Mouse (Mus musculus) CH12.LX (cell line): ENCODE results near the gene Tbrg4.

ENCODE experiments used
- CTCF ChIP-seq, 2 experiments: IDR thresholded peaks in 1 of 2; conservative IDR thresholded peaks in 1 of 2; 2 replicates each; pipeline ENCODE4 v1.5.1; 2011 to 2012; ENCODE audit warnings: low read depth in 2 of 2, low read length in 2 of 2, improper control_type of control experiment in 1 of 2, inconsistent platforms in 1 of 2, mild to moderate bottlenecking in 1 of 2, moderate library complexity in 1 of 2
- EP300 ChIP-seq: IDR thresholded peaks from 2 replicates; pipeline ENCODE4 v1.6.1; 2011; ENCODE audit warnings: low read length, improper control_type of control experiment
- KAT2A ChIP-seq: IDR thresholded peaks from 2 replicates; pipeline ENCODE4 v1.6.1; 2012; ENCODE audit warnings: low read length, improper control_type of control experiment, inconsistent platforms; ENCODE audit not compliant: insufficient replicate concordance
- POLR2A ChIP-seq: IDR thresholded peaks from 2 replicates; pipeline ENCODE4 v1.6.1; 2011; ENCODE audit warnings: low read depth, mild to moderate bottlenecking, improper control_type of control experiment, low read length
- POLR2AphosphoS2 ChIP-seq: IDR thresholded peaks from 2 replicates; pipeline ENCODE4 v1.6.1; 2011; ENCODE audit warnings: low read depth, low read length, improper control_type of control experiment
- SIN3A ChIP-seq: IDR thresholded peaks from 2 replicates; pipeline ENCODE4 v1.6.1; 2012; ENCODE audit warnings: low read length, improper control_type of control experiment, inconsistent platforms

GRCm38 (mm10) chr11:6605021-6605481, 20.8 kb downstream of the Tbrg4 start:
- TF ChIP-seq CTCF (conservative IDR thresholded peaks at IDR 0.05 in 1 of 2, IDR thresholded peaks at IDR 0.05 in 1 of 2; ENCODE audit: low read depth in 2 of 2, low read length in 2 of 2) (peak in 1 of 2 experiments; percentile 8; a peak in 1 of 4 replicates), POLR2A (no peak), EP300 (no peak), SIN3A (no peak), POLR2AphosphoS2 (no peak), KAT2A (no peak)
